Mouse (Mus musculus): Measurements from ENCODE around the gene Efna2. TPM values are rescaled to one million over a fixed set of nuclear protein-coding genes. Genes with fewer than 3 reads are reported as not detected.
"Not testable (repeated sequence)": the region's sequence is repeated elsewhere in the genome, so short reads cannot be mapped to it uniquely, and the experiment has no call there.

Gene Efna2
- polyA plus RNA-seq, 1 experiment from 2014 or later, result 0.53 TPM

DNA sequence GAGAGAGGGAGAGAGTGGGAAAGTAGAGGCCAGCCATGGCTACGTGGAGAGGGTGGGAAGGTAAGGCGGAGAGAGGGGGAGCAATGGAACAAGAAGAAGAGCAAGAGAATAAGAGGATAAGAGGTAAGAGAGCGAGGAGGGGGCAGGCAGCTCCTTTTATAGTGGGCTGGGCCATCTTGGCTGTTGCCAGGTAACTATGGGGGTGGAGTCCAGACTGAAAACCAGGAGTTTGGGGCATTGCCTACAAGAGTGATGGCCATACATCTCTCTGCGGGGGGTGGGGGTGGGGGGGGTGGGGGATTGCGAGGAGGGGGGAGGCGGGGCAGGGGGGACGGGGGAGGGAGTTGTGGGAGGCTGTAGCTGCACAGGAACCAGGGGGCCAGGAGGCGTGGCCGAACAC is 41.4 kb downstream of the Efna2 start:
- no peaks in the 10 kb centered on the region for H3K9me3 ChIP-seq (replicated peaks; ENCODE audit: control insufficient read depth, low read length)

GRCm38 (mm10) chr10:80223137-80223536 is 43.9 kb downstream of the Efna2 start:
- 17% methylated on average over 2 of the region's 2 CpGs for WGBS (ENCODE audit: insufficient replicate concordance)
- H3K27ac ChIP-seq (ENCODE audit: low read length); H3K4me2 ChIP-seq (ENCODE audit: low read depth, low read length); H3K36me3 ChIP-seq (ENCODE audit: control insufficient read depth, insufficient read depth); ATAC-seq (ENCODE audit: low read depth); H3K9me3 ChIP-seq (replicated peaks; ENCODE audit: control insufficient read depth, low read length); H3K9ac ChIP-seq (ENCODE audit: low read depth, low read length); H3K27me3 ChIP-seq (ENCODE audit: control insufficient read depth, insufficient read depth, low read depth, low read length); H3K4me3 ChIP-seq (ENCODE audit: low read depth, low read length): not testable (repeated sequence)
- peaks cover 20% of the 10 kb centered on the region for H3K4me1 ChIP-seq (ENCODE audit: control insufficient read depth, low read depth, low read length)

More for the DNA sequence above, 41.4 kb downstream of the Efna2 start:
- H3K4me2 ChIP-seq (ENCODE audit: low read depth, low read length), result no peak overlapping the region
- H3K27ac ChIP-seq (ENCODE audit: low read length), result no peak overlapping the region
- H3K27me3 ChIP-seq (ENCODE audit: control insufficient read depth, insufficient read depth, low read depth, low read length), result no peaks in the 10 kb centered on the region; the same call in 1 of the 2 replicates
- H3K36me3 ChIP-seq (ENCODE audit: control insufficient read depth, insufficient read depth), result no peaks in the 10 kb centered on the region
- no peak overlapping the region for H3K9ac ChIP-seq (ENCODE audit: low read depth, low read length)
- peaks cover 2% of the 10 kb centered on the region for H3K4me1 ChIP-seq (ENCODE audit: control insufficient read depth, low read depth, low read length)
- H3K4me3 ChIP-seq (ENCODE audit: low read depth, low read length), result no peak overlapping the region
- WGBS (ENCODE audit: insufficient replicate concordance), result 50% methylated on average over 7 of the region's 9 CpGs
- ATAC-seq (ENCODE audit: low read depth), result no peak

GRCm38 (mm10) chr10:80226071-80226415 is 46.8 kb downstream of the Efna2 start:
- no peak for ATAC-seq (ENCODE audit: low read depth)
- peaks cover 23% of the 10 kb centered on the region for H3K4me1 ChIP-seq (ENCODE audit: control insufficient read depth, low read depth, low read length)
- H3K27me3 ChIP-seq (ENCODE audit: control insufficient read depth, insufficient read depth, low read depth, low read length), result no peaks in the 10 kb centered on the region; the same call in 1 of the 2 replicates
- WGBS (ENCODE audit: insufficient replicate concordance), result 3% methylated on average over 14 of the region's 14 CpGs
- H3K27ac ChIP-seq (ENCODE audit: low read length), result peak overlapping the region; percentile 76
- H3K36me3 ChIP-seq (ENCODE audit: control insufficient read depth, insufficient read depth), result peaks cover 8% of the 10 kb centered on the region
- H3K4me3 ChIP-seq (ENCODE audit: low read depth, low read length), result peak overlapping the region; percentile 89
- H3K9me3 ChIP-seq (replicated peaks; ENCODE audit: control insufficient read depth, low read length), result no peaks in the 10 kb centered on the region
- H3K9ac ChIP-seq (ENCODE audit: low read depth, low read length), result peak overlapping the region; percentile 65
- peak overlapping the region; percentile 100 for H3K4me2 ChIP-seq (ENCODE audit: low read depth, low read length)

GRCm38 (mm10) chr10:80226416-80227165 is 47.3 kb downstream of the Efna2 start, which contains the start of gene Mum1:
TSS of gene Mum1 (plus strand) at chr10:80226434.
- no peaks in the 10 kb centered on the region for H3K9me3 ChIP-seq (replicated peaks; ENCODE audit: control insufficient read depth, low read length)
- peak within 1 kb of the TSS; percentile 87 for H3K9ac ChIP-seq (ENCODE audit: low read depth, low read length)
- peak within 1 kb of the TSS; percentile 92 for H3K27ac ChIP-seq (ENCODE audit: low read length)
- ATAC-seq (ENCODE audit: low read depth), result peak; percentile 99
- peaks cover 23% of the 10 kb centered on the region for H3K4me1 ChIP-seq (ENCODE audit: control insufficient read depth, low read depth, low read length)
- H3K4me2 ChIP-seq (ENCODE audit: low read depth, low read length), result peak within 1 kb of the TSS; percentile 100
- WGBS (ENCODE audit: insufficient replicate concordance), result under 1% methylated on average over 65 of the region's 75 CpGs
- H3K36me3 ChIP-seq (ENCODE audit: control insufficient read depth, insufficient read depth), result peaks cover 8% of the 10 kb centered on the region
- H3K27me3 ChIP-seq (ENCODE audit: control insufficient read depth, insufficient read depth, low read depth, low read length), result no peaks in the 10 kb centered on the region
- H3K4me3 ChIP-seq (ENCODE audit: low read depth, low read length), result peak within 1 kb of the TSS; percentile 89

DNA sequence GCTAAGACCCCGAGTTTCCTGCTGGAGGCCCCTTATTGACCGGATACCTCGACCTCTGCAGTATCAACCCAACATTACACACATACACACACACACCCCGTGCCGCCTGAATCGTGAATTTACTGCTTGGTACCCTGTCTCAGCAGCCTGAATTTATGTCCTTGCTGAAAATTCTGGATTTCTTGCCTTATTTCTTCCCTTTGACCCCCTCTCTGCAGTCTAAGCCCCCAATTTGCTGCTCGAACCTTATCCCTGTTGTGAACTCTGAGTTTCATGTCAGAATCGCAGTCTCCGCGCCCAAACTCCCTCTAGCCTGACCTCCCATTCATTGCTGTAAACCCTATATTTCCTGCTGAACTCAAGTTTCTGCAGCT is 47.9 kb downstream of the Efna2 start:
- no peaks in the 10 kb centered on the region for H3K27me3 ChIP-seq (ENCODE audit: control insufficient read depth, insufficient read depth, low read depth, low read length)
- ATAC-seq (ENCODE audit: low read depth), result no peak
- no peaks in the 10 kb centered on the region for H3K9me3 ChIP-seq (replicated peaks; ENCODE audit: control insufficient read depth, low read length)
- WGBS (ENCODE audit: insufficient replicate concordance), result 5% methylated on average over 10 of the region's 10 CpGs
- H3K36me3 ChIP-seq (ENCODE audit: control insufficient read depth, insufficient read depth), result peaks cover 8% of the 10 kb centered on the region
- H3K27ac ChIP-seq (ENCODE audit: low read length), result peak overlapping the region; percentile 92
- peak overlapping the region; percentile 87 for H3K9ac ChIP-seq (ENCODE audit: low read depth, low read length)
- H3K4me1 ChIP-seq (ENCODE audit: control insufficient read depth, low read depth, low read length), result peaks cover 23% of the 10 kb centered on the region
- H3K4me2 ChIP-seq (ENCODE audit: low read depth, low read length), result peak overlapping the region; percentile 100
- H3K4me3 ChIP-seq (ENCODE audit: low read depth, low read length), result peak overlapping the region; percentile 89

- 77% methylated on average over 15 of the region's 15 CpGs for WGBS (ENCODE audit: insufficient replicate concordance)
- ATAC-seq (ENCODE audit: low read depth), result no peak
- no peak overlapping the region for H3K27ac ChIP-seq (ENCODE audit: low read length)
- H3K4me2 ChIP-seq (ENCODE audit: low read depth, low read length), result peak overlapping the region; percentile 100
- H3K9me3 ChIP-seq (replicated peaks; ENCODE audit: control insufficient read depth, low read length), result no peaks in the 10 kb centered on the region
- peaks cover 8% of the 10 kb centered on the region for H3K36me3 ChIP-seq (ENCODE audit: control insufficient read depth, insufficient read depth)
- H3K27me3 ChIP-seq (ENCODE audit: control insufficient read depth, insufficient read depth, low read depth, low read length), result no peaks in the 10 kb centered on the region
- H3K4me1 ChIP-seq (ENCODE audit: control insufficient read depth, low read depth, low read length), result peaks cover 23% of the 10 kb centered on the region
- H3K9ac ChIP-seq (ENCODE audit: low read depth, low read length), result peak overlapping the region; percentile 87
- H3K4me3 ChIP-seq (ENCODE audit: low read depth, low read length), result peak overlapping the region; percentile 89; the same call in 1 of the 2 replicates
Measured at GRCm38 (mm10) chr10:80227877-80228775, 48.8 kb downstream of the Efna2 start.

GRCm38 (mm10) chr10:80236145-80236825 is 57.0 kb downstream of the Efna2 start:
- ATAC-seq (ENCODE audit: low read depth), result no peak
- Histone ChIP-seq H3K9me3 (replicated peaks; ENCODE audit: control insufficient read depth, low read length) (no peaks in the 10 kb centered on the region), H3K4me2 (ENCODE audit: low read depth, low read length) (no peak overlapping the region), H3K27me3 (ENCODE audit: control insufficient read depth, insufficient read depth, low read depth, low read length) (no peaks in the 10 kb centered on the region), H3K4me3 (ENCODE audit: low read depth, low read length) (no peak overlapping the region), H3K36me3 (ENCODE audit: control insufficient read depth, insufficient read depth) (peaks cover 35% of the 10 kb centered on the region), H3K9ac (ENCODE audit: low read depth, low read length) (no peak overlapping the region), H3K27ac (ENCODE audit: low read length) (no peak overlapping the region), H3K4me1 (ENCODE audit: control insufficient read depth, low read depth, low read length) (no peaks in the 10 kb centered on the region)
- WGBS (ENCODE audit: insufficient replicate concordance), result 83% methylated on average over 13 of the region's 13 CpGs

- 66% methylated on average over 4 of the region's 4 CpGs for WGBS (ENCODE audit: insufficient replicate concordance)
- H3K9ac ChIP-seq (ENCODE audit: low read depth, low read length), result no peak overlapping the region
- no peaks in the 10 kb centered on the region for H3K27me3 ChIP-seq (ENCODE audit: control insufficient read depth, insufficient read depth, low read depth, low read length)
- H3K9me3 ChIP-seq (replicated peaks; ENCODE audit: control insufficient read depth, low read length), result no peaks in the 10 kb centered on the region
- peaks cover 39% of the 10 kb centered on the region for H3K36me3 ChIP-seq (ENCODE audit: control insufficient read depth, insufficient read depth)
- no peak for ATAC-seq (ENCODE audit: low read depth)
- H3K4me2 ChIP-seq (ENCODE audit: low read depth, low read length), result no peak overlapping the region
- no peaks in the 10 kb centered on the region; the same call in 1 of the 2 replicates for H3K4me1 ChIP-seq (ENCODE audit: control insufficient read depth, low read depth, low read length)
- H3K27ac ChIP-seq (ENCODE audit: low read length), result no peak overlapping the region
- no peak overlapping the region for H3K4me3 ChIP-seq (ENCODE audit: low read depth, low read length)
Measured at GRCm38 (mm10) chr10:80237020-80237419, 57.7 kb downstream of the Efna2 start.

Data from liver, embryonic 16.5 days (tissue).